Mouse (Mus musculus) ES-Bruce4 (cell line): Measurements from ENCODE around the gene Cel. TPM values are rescaled to one million over a fixed set of nuclear protein-coding genes. Genes with fewer than 3 reads are reported as not detected.
A peak's percentile ranks its signal among the peaks of the same experiment; 100 is the strongest.

Experiments used
- H3K27ac ChIP-seq: 2 replicates; pipeline ENCODE4 v1.5.1; 2012; ENCODE audit warnings: low read length, inconsistent platforms; ENCODE audit not compliant: insufficient read depth
- H3K27me3 ChIP-seq: 2 replicates; pipeline ENCODE4 v1.6.1; 2012; ENCODE audit warnings: mild to moderate bottlenecking, low read length, inconsistent platforms; ENCODE audit not compliant: control insufficient read depth, poor library complexity, insufficient read depth, severe bottlenecking
- H3K36me3 ChIP-seq: 2 replicates; pipeline ENCODE4 v1.6.1; 2012; ENCODE audit warnings: inconsistent platforms, mild to moderate bottlenecking, low read length, moderate library complexity; ENCODE audit not compliant: control insufficient read depth, poor library complexity, insufficient read depth, severe bottlenecking
- H3K4me1 ChIP-seq: one replicate; pipeline ENCODE4 v1.8.1; 2011; ENCODE audit warnings: low read length; ENCODE audit not compliant: control insufficient read depth, insufficient read depth
- H3K4me3 ChIP-seq: 2 replicates; pipeline ENCODE4 v1.5.1; 2011; ENCODE audit warnings: low read depth, mild to moderate bottlenecking, low read length
- H3K9ac ChIP-seq: 2 replicates; pipeline ENCODE4 v1.6.1; 2012; ENCODE audit warnings: low read depth, mild to moderate bottlenecking, inconsistent platforms; ENCODE audit not compliant: poor library complexity, severe bottlenecking
- H3K9me3 ChIP-seq: replicated peaks from 2 replicates; pipeline ENCODE4 v1.6.1; 2012; ENCODE audit warnings: mild to moderate bottlenecking, low read length, inconsistent platforms; ENCODE audit not compliant: control insufficient read depth, poor library complexity, insufficient read depth, severe bottlenecking
- CTCF ChIP-seq: IDR thresholded peaks from one replicate; pipeline ENCODE4 v1.8.1; 2011; ENCODE audit warnings: low read depth, low read length
- EP300 ChIP-seq: IDR thresholded peaks from 2 replicates; pipeline ENCODE4 v1.6.1; 2011; ENCODE audit warnings: low read depth, low read length; ENCODE audit not compliant: insufficient read depth
- POLR2A ChIP-seq: IDR thresholded peaks from one replicate; pipeline ENCODE4 v1.8.1; 2011; ENCODE audit warnings: low read length; ENCODE audit not compliant: insufficient read depth
- polyA plus RNA-seq: library from polyadenylated mRNA; stranded (reverse); fragments of >200 nt; gene quantifications from 2 replicates; pipeline ENCODE4 v1.2.4, GENCODE M21; 2011; ENCODE audit warnings: low read depth; ENCODE audit not compliant: missing spikeins, insufficient read depth, insufficient read length

Cel gene
- polyA plus RNA-seq, 1 experiment: not detected

DNA sequence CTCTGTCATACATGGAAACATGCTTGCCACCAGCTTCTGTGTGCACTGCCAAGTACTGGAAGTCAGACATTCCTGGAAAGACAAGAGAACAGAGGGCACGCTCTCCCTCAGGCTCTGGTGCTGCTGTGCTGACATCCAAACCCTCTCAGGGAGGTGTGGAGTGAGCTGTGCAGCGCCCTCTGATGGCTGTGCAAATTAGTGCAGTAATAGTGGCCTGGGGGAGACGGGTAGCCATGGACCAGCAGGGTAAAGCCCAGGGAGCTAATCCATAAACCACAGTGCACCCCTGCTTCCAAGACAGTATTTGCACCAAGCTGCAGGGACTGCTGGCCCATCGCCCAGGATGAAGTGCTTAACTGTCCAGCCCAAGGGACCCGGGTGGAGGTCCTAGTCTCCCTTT lies 14.8 kb upstream of the Cel start:
- no peaks in the 10 kb centered on the region for H3K9me3 ChIP-seq
- no peak overlapping the region for H3K27ac ChIP-seq
- H3K36me3 ChIP-seq: peaks cover 9% of the 10 kb centered on the region; the same call in 1 of the 2 replicates
- no peak overlapping the region for H3K4me3 ChIP-seq
- H3K4me1 ChIP-seq: no peaks in the 10 kb centered on the region
- TF ChIP-seq CTCF: peak; percentile 84
- no peak for TF ChIP-seq POLR2A
- TF ChIP-seq EP300: no peak
- no peaks in the 10 kb centered on the region for H3K27me3 ChIP-seq
- H3K9ac ChIP-seq: no peak overlapping the region

GRCm38 (mm10) chr2:28576815-28577214 lies 13.6 kb upstream of the Cel start:
- H3K4me3 ChIP-seq: no peak overlapping the region
- H3K27me3 ChIP-seq: no peaks in the 10 kb centered on the region
- no peaks in the 10 kb centered on the region for H3K9me3 ChIP-seq
- H3K27ac ChIP-seq: no peak overlapping the region
- H3K36me3 ChIP-seq: peaks cover 19% of the 10 kb centered on the region
- TF ChIP-seq EP300 (no peak), CTCF (no peak), POLR2A (no peak)
- H3K9ac ChIP-seq: no peak overlapping the region
- no peaks in the 10 kb centered on the region for H3K4me1 ChIP-seq

DNA sequence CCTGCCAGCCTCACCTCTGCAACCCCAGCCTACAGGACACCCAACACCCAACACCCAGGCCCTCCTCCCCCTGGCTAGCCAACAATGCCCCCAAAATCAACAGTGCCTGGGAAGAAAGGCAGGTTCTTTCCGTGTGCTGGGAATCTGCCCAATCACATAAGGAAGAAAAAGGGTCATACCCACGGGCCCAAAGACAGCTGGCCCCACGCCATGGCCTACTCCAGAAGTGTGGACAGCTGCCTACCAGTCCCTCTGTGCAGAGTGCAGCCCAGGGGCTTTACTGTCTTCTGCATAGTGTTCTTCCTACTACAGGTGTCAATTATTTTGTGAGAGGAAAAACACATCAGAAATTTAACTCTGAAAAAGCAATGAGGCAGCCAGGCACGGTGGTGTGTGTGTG lies 12.1 kb upstream of the Cel start:
- TF ChIP-seq CTCF (no peak), POLR2A (no peak), EP300 (no peak)

DNA sequence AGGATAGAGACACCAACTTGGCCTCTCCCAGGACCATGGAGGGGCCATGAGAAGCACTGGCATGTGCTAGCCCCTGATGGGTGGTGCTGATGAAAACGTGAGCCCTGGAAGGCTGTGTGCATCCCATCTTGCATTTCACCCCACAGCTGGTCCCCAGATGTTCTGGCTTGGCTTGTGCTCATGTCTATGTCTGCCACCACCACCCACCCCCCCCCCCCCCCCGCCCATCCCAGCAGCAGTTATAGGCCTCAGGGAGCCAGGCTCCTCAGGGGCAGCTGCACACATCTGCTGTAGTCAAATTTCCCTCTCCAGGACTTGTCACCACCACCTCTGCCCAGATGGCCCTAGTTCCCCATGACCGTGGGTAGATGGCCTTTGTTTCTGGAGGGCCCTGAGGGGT lies 6.7 kb upstream of the Cel start:
- H3K9ac ChIP-seq: no peak overlapping the region
- no peak overlapping the region for H3K27ac ChIP-seq
- H3K9me3 ChIP-seq: no peaks in the 10 kb centered on the region
- no peaks in the 10 kb centered on the region for H3K27me3 ChIP-seq
- peaks cover 21% of the 10 kb centered on the region for H3K36me3 ChIP-seq
- H3K4me1 ChIP-seq: no peaks in the 10 kb centered on the region
- no peak for TF ChIP-seq POLR2A
- no peak for TF ChIP-seq EP300
- TF ChIP-seq CTCF: no peak
- no peak overlapping the region for H3K4me3 ChIP-seq

More for the DNA sequence above, 12.1 kb upstream of the Cel start:
- no peak overlapping the region for H3K4me3 ChIP-seq
- H3K9me3 ChIP-seq: no peaks in the 10 kb centered on the region
- H3K27me3 ChIP-seq: no peaks in the 10 kb centered on the region
- H3K36me3 ChIP-seq: peaks cover 26% of the 10 kb centered on the region
- H3K4me1 ChIP-seq: no peaks in the 10 kb centered on the region
- H3K27ac ChIP-seq: no peak overlapping the region
- no peak overlapping the region for H3K9ac ChIP-seq

DNA sequence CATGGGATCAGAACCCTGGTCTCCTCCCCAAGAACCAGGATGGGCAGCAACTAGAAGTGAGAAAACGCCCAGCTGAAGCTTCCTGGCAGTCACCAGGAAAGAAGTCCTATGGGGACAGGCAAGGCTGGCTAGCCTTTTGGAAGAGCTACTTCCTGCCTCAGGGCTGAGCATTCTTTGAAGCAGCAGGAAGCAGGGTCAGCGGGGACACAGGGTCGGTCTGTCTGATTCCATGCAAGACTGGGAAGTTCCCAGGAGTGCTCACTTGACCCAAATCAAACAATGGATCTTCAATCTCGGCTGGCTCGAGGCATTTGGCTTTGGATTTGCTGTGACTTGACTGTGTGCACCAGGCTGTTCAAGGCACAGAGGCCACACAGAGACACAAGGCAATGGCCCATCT lies 3.3 kb upstream of the Cel start:
- no peak overlapping the region for H3K4me3 ChIP-seq
- no peaks in the 10 kb centered on the region for H3K27me3 ChIP-seq
- H3K36me3 ChIP-seq: peaks cover 4% of the 10 kb centered on the region
- no peak overlapping the region for H3K27ac ChIP-seq
- TF ChIP-seq EP300 (no peak), POLR2A (no peak), CTCF (no peak)
- no peaks in the 10 kb centered on the region for H3K4me1 ChIP-seq
- no peaks in the 10 kb centered on the region for H3K9me3 ChIP-seq
- H3K9ac ChIP-seq: no peak overlapping the region

GRCm38 (mm10) chr2:28564380-28564779 lies 1.2 kb upstream of the Cel start:
- Histone ChIP-seq H3K9me3 (no peaks in the 10 kb centered on the region), H3K9ac (no peak overlapping the region), H3K4me3 (no peak overlapping the region), H3K36me3 (no peaks in the 10 kb centered on the region), H3K27me3 (no peaks in the 10 kb centered on the region), H3K4me1 (no peaks in the 10 kb centered on the region), H3K27ac (no peak overlapping the region)
- no peak for TF ChIP-seq EP300
- no peak for TF ChIP-seq POLR2A
- TF ChIP-seq CTCF: no peak
